Mouse (Mus musculus): Measurements from ENCODE around the gene Triml1.

GRCm38 (mm10) chr8:43168083-43168482 is 26.8 kb upstream of the Triml1 start:
- no peak for TF ChIP-seq GATA1 (IDR thresholded peaks at IDR 0.05; ENCODE audit: low read length)
- TF ChIP-seq TAL1 (IDR thresholded peaks at IDR 0.05; ENCODE audit: low read length), result no peak

All from erythroblast, embryonic 14.5 days (primary cell).